Mouse (Mus musculus) brain, embryonic 14.5 days (tissue): ENCODE results near the gene Mapre1.

Experiments
- CTCF ChIP-seq: fragments of 200-500 bp; IDR thresholded peaks from 2 replicates; pipeline ENCODE4 v1.5.1; 2012; ENCODE audit warnings: inconsistent platforms, mild to moderate bottlenecking, moderate library complexity, borderline replicate concordance; ENCODE audit not compliant: insufficient read depth, insufficient read length; ENCODE audit errors: extremely low read depth
- POLR2A ChIP-seq: fragments of 200-500 bp; IDR thresholded peaks from 2 replicates; pipeline ENCODE4 v1.6.1; 2012; ENCODE audit warnings: mild to moderate bottlenecking, inconsistent platforms, borderline replicate concordance; ENCODE audit not compliant: poor library complexity, insufficient read depth, insufficient read length, severe bottlenecking; ENCODE audit errors: extremely low read depth

- TF ChIP-seq CTCF (no peak), POLR2A (no peak)
These were observed 38.4 kb downstream of the Mapre1 start, which contains the start of gene Efcab8 for GRCm38 (mm10) chr2:153779394-153779981.
